Mouse (Mus musculus): ENCODE data around the gene Cenpo.

DNA sequence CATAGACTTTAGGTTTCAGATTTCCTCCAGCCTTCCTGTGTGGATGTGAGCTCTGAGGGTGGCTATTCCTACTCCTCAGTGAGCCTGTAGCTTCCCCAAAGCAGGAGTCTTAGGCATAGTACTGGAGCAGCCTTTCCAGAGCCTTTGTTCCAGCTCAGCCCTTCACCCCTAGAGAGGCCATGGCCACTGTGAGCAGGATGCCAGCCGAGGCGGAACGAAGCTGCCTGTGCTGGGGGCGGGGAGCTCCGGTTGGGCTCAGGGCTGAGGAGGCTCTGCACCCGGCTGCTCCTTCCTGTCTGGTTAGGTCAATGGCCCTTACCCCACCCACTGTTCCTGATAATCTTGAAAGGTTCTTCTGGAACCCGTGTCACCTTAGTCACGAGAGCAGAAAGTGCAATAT lies 21.2 kb downstream of the Cenpo start:
- TF ChIP-seq CTCF (IDR thresholded peaks at IDR 0.05; ENCODE audit: low read depth) (no peak), EP300 (IDR thresholded peaks at IDR 0.05; ENCODE audit: low read depth) (no peak)
